Mouse (Mus musculus) intestine, embryonic 15.5 days (tissue): Measurements from ENCODE around the gene Rnf141. TPM values are rescaled to one million over a fixed set of nuclear protein-coding genes. Genes with fewer than 3 reads are reported as not detected.

Source experiments
- ATAC-seq: fragments of 200-750 bp; cut with Nextera tagmentation; 2 replicates; pipeline ENCODE4 v1.8.0; 2017; ENCODE audit warnings: moderate TSS enrichment, moderate library complexity
- H3K27ac ChIP-seq: fragments of 300-500 bp; sonication (generic); 2 replicates; pipeline ENCODE4 v1.5.1; 2015; ENCODE audit warnings: mild to moderate bottlenecking, inconsistent platforms
- H3K27me3 ChIP-seq: fragments of 300-500 bp; sonication (generic); replicated peaks from 2 replicates; pipeline ENCODE4 v1.6.1; 2015; ENCODE audit warnings: inconsistent platforms
- H3K36me3 ChIP-seq: fragments of 300-500 bp; sonication (generic); 2 replicates; pipeline ENCODE4 v1.6.1; 2015; ENCODE audit warnings: inconsistent platforms
- H3K4me1 ChIP-seq: fragments of 300-500 bp; sonication (generic); replicated peaks from 2 replicates; pipeline ENCODE4 v1.6.1; 2015; ENCODE audit warnings: inconsistent platforms
- H3K4me2 ChIP-seq: fragments of 300-500 bp; sonication (generic); replicated peaks from 2 replicates; pipeline ENCODE4 v1.6.1; 2015; ENCODE audit warnings: mild to moderate bottlenecking, inconsistent platforms
- H3K4me3 ChIP-seq: fragments of 300-500 bp; sonication (generic); replicated peaks from 2 replicates; pipeline ENCODE4 v1.5.1; 2015; ENCODE audit warnings: inconsistent platforms
- H3K9ac ChIP-seq: fragments of 300-500 bp; sonication (generic); 2 replicates; pipeline ENCODE4 v1.6.1; 2015; ENCODE audit warnings: inconsistent platforms
- H3K9me3 ChIP-seq: fragments of 300-500 bp; sonication (generic); 2 replicates; pipeline ENCODE4 v1.6.1; 2016; ENCODE audit warnings: inconsistent platforms
- WGBS: fragments of 180-500 bp; shearing (Covaris S2); methylation state at CpG from one replicate; pipeline ENCODE4 v1.1.7; 2015; 5-methylcytosine and 5-hydroxymethylcytosine counted together
- polyA plus RNA-seq: library from polyadenylated mRNA; unstranded; fragments of >200 nt; fragmentation: Nextera tagmentation; extraction: Ambion mirVana; gene quantifications from 2 replicates; pipeline ENCODE4 v1.2.1, GENCODE M21; 2015

Gene Rnf141
- polyA plus RNA-seq, 1 experiment from 2014 or later, result 41.8 TPM

- Histone ChIP-seq H3K9ac (peak overlapping the region; percentile 29), H3K4me2 (peak overlapping the region; percentile 25; the same call in 1 of the 2 replicates), H3K27ac (peak overlapping the region; percentile 52), H3K9me3 (no peaks in the 10 kb centered on the region), H3K4me1 (peaks cover 18% of the 10 kb centered on the region), H3K4me3 (no peak overlapping the region), H3K27me3 (peaks cover 9% of the 10 kb centered on the region; the same call in 1 of the 2 replicates), H3K36me3 (no peaks in the 10 kb centered on the region)
- ATAC-seq, result peak; percentile 63; the same call in 1 of the 2 replicates
- 34% methylated on average over 14 of the region's 14 CpGs for WGBS
Measured at GRCm38 (mm10) chr7:110773204-110774002, 70.9 kb downstream of the Rnf141 start.

DNA sequence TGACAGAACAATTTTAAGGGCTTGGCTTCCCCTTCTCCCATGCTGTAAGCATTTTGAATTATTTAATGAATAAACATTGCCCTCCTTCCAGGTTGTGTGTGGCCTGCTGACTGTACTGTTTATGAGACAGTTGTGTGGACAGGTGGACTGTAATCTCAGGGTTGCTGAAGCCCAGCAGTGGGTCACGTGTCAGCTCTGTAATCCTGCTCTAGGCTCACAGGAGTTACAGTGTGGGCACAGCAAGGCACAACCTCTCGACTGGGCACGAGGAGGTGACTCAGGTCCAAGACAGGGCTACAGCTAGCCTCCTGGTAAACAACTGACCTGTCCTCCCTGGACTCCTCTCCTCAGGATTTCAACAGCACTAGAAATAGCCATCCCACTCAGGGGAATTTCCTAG lies 71.9 kb downstream of the Rnf141 start:
- Histone ChIP-seq H3K4me2 (no peak overlapping the region), H3K36me3 (no peaks in the 10 kb centered on the region), H3K27ac (no peak overlapping the region), H3K4me3 (no peak overlapping the region), H3K4me1 (peaks cover 23% of the 10 kb centered on the region), H3K9me3 (no peaks in the 10 kb centered on the region), H3K27me3 (peaks cover 14% of the 10 kb centered on the region; the same call in 1 of the 2 replicates), H3K9ac (no peak overlapping the region)
- whole genome bisulfite sequencing, result 76% methylated on average over 3 of the region's 3 CpGs
- no peak for ATAC-seq

DNA sequence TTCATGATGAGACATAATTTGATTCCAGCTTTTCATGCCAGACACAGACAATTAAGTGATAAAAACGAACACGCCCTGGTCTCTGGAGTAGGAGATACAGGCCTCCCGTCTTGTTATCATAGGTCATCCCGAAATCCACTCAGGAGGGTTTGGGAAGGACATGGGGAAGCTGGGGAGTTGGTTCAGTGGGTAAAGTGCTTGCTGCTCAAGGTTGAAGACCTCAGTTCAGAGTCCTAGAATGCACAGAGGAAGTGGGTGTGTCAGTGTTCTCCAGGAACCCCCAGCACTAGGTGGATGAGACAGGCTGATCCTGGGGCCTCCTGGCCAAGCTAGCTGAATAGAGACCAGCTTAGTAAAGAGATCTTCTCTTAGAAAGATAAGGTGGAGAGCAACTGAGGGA lies 73.3 kb downstream of the Rnf141 start:
- H3K9me3 ChIP-seq, result no peaks in the 10 kb centered on the region
- no peak for ATAC-seq
- H3K4me3 ChIP-seq, result no peak overlapping the region
- no peak overlapping the region for H3K9ac ChIP-seq
- no peak overlapping the region for H3K4me2 ChIP-seq
- H3K27me3 ChIP-seq, result peaks cover 14% of the 10 kb centered on the region; the same call in 1 of the 2 replicates
- H3K4me1 ChIP-seq, result peaks cover 23% of the 10 kb centered on the region
- H3K36me3 ChIP-seq, result no peaks in the 10 kb centered on the region
- no peak overlapping the region for H3K27ac ChIP-seq
- WGBS, result 73% methylated on average over 4 of the region's 4 CpGs

DNA sequence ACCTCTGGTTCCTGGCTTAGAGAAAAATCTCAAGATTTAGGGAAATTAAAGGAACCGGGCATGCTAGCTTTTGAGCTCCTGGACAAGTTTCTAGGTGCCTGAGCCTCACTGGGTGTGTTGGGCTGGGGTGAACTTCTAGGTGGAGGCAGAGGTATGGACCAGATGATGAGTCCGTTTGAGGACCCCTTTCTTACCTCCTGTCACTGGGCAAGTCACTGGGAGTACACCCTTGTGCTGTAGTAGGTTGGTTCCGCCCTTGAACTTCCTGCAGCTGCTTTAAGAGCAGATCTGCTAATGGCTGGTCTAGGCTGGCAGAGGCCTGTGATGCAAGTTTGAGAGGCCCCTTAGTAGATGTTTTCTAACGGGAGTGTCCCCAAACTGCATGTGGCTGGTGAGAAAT lies 75.2 kb downstream of the Rnf141 start:
- Histone ChIP-seq H3K36me3 (no peaks in the 10 kb centered on the region), H3K27ac (0 out of 2 replicates have a peak overlapping the region, but pooled peaks have one; percentile 5), H3K9me3 (no peaks in the 10 kb centered on the region), H3K4me3 (peak overlapping the region; percentile 56), H3K27me3 (peaks cover 14% of the 10 kb centered on the region; the same call in 1 of the 2 replicates), H3K4me1 (peaks cover 21% of the 10 kb centered on the region), H3K4me2 (peak overlapping the region; percentile 99), H3K9ac (peak overlapping the region; percentile 65)
- 49% methylated on average over 4 of the region's 4 CpGs for WGBS
- ATAC-seq, result 0 out of 2 replicates have a peak, but pooled peaks have one; percentile 24

GRCm38 (mm10) chr7:110768451-110769064 lies 75.7 kb downstream of the Rnf141 start:
- peaks cover 16% of the 10 kb centered on the region for H3K4me1 ChIP-seq
- H3K4me2 ChIP-seq, result peak overlapping the region; percentile 99
- peak overlapping the region; percentile 56 for H3K4me3 ChIP-seq
- H3K27ac ChIP-seq, result 0 out of 2 replicates have a peak overlapping the region, but pooled peaks have one; percentile 5
- peaks cover 14% of the 10 kb centered on the region; the same call in 1 of the 2 replicates for H3K27me3 ChIP-seq
- H3K9ac ChIP-seq, result peak overlapping the region; percentile 65
- H3K36me3 ChIP-seq, result no peaks in the 10 kb centered on the region
- no peaks in the 10 kb centered on the region for H3K9me3 ChIP-seq
- WGBS, result under 1% methylated on average over 51 of the region's 61 CpGs
- ATAC-seq, result peak; percentile 69

GRCm38 (mm10) chr7:110768001-110768400 lies 76.3 kb downstream of the Rnf141 start, which contains the start of gene Ampd3:
Gene Ampd3 (plus strand): TSS chr7:110768206.
- Histone ChIP-seq H3K4me3 (peak within 1 kb of the TSS; percentile 56), H3K27ac (0 out of 2 replicates have a peak within 1 kb of the TSS, but pooled peaks have one; percentile 5), H3K36me3 (no peaks in the 10 kb centered on the region), H3K27me3 (peaks cover 14% of the 10 kb centered on the region; the same call in 1 of the 2 replicates), H3K4me2 (peak within 1 kb of the TSS; percentile 99), H3K4me1 (peaks cover 11% of the 10 kb centered on the region), H3K9me3 (no peaks in the 10 kb centered on the region), H3K9ac (peak within 1 kb of the TSS; percentile 65)
- ATAC-seq, result peak; percentile 24; the same call in 1 of the 2 replicates
- 22% methylated on average over 16 of the region's 16 CpGs for whole genome bisulfite sequencing

GRCm38 (mm10) chr7:110762605-110763180 lies 81.6 kb downstream of the Rnf141 start:
- Histone ChIP-seq H3K4me2 (no peak overlapping the region), H3K4me3 (no peak overlapping the region), H3K9me3 (no peaks in the 10 kb centered on the region), H3K27ac (no peak overlapping the region), H3K27me3 (peaks cover 2% of the 10 kb centered on the region; the same call in 1 of the 2 replicates), H3K9ac (no peak overlapping the region), H3K36me3 (no peaks in the 10 kb centered on the region), H3K4me1 (0 out of 2 replicates have a peak, but pooled peaks cover under 1% of the 10 kb centered on the region)
- ATAC-seq, result no peak
- 87% methylated on average over 5 of the region's 5 CpGs for WGBS

DNA sequence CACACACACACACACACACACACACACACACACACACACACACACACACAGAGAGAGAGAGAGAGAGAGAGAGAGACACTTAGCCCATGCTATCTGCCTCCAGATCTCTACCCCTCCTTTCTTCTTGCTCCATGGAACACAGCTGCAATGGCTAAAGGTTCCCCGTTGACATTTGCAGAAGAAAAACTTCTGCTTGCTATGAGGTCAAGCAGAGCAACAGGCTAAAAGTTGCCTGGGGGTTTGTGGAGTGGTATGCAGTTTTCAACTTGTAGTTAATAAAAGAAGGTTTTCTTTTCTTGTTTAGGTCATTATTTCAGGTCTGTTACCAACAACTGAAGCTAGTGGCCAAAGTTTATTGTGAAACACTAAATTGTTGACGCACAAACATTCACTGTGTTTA lies 87.8 kb downstream of the Rnf141 start:
- no peak overlapping the region for H3K9ac ChIP-seq
- no peak overlapping the region for H3K4me3 ChIP-seq
- H3K4me2 ChIP-seq, result no peak overlapping the region
- no peaks in the 10 kb centered on the region for H3K4me1 ChIP-seq
- ATAC-seq, result no peak
- no peaks in the 10 kb centered on the region for H3K36me3 ChIP-seq
- whole genome bisulfite sequencing, result 44% methylated on average over 2 of the region's 2 CpGs
- H3K9me3 ChIP-seq, result no peaks in the 10 kb centered on the region
- H3K27me3 ChIP-seq, result no peaks in the 10 kb centered on the region
- H3K27ac ChIP-seq, result no peak overlapping the region

DNA sequence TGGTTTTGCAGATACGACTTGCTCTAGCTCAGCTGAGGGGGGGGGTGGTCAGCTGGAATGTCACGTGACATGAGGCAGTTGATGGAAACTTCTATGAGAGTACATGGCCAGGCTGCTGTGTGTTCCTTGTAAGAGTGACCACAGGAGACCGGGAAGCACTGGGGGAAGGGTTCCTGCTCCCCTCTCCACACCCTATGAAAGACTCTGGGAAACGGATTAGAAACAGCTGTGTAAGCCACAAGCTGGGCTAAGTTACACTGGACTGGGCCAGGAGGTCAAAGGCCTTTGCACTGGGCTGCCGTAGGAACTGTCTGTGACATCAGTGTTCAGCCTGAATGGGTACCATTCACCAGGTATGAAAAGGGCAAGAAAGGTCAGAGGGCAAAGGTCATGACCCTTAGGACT lies 90.3 kb downstream of the Rnf141 start:
- Histone ChIP-seq H3K27ac (no peak overlapping the region), H3K4me1 (no peaks in the 10 kb centered on the region), H3K9me3 (no peaks in the 10 kb centered on the region), H3K4me3 (no peak overlapping the region), H3K9ac (no peak overlapping the region), H3K36me3 (no peaks in the 10 kb centered on the region), H3K27me3 (no peaks in the 10 kb centered on the region), H3K4me2 (no peak overlapping the region)
- WGBS, result 45% methylated on average over 5 of the region's 5 CpGs
- ATAC-seq, result no peak

- Histone ChIP-seq H3K9ac (no peak overlapping the region), H3K27me3 (no peaks in the 10 kb centered on the region), H3K27ac (no peak overlapping the region), H3K36me3 (no peaks in the 10 kb centered on the region), H3K9me3 (no peaks in the 10 kb centered on the region), H3K4me2 (no peak overlapping the region), H3K4me1 (no peaks in the 10 kb centered on the region), H3K4me3 (no peak overlapping the region)
- ATAC-seq, result no peak
- 100% methylated on average over 1 of the region's 1 CpGs for WGBS
Measured at GRCm38 (mm10) chr7:110753310-110753709, 90.9 kb downstream of the Rnf141 start.

- Histone ChIP-seq H3K9me3 (no peaks in the 10 kb centered on the region), H3K4me3 (no peak overlapping the region), H3K9ac (no peak overlapping the region), H3K27ac (no peak overlapping the region), H3K27me3 (no peaks in the 10 kb centered on the region), H3K4me1 (no peaks in the 10 kb centered on the region), H3K36me3 (no peaks in the 10 kb centered on the region), H3K4me2 (no peak overlapping the region)
- ATAC-seq, result no peak
- WGBS, result 56% methylated on average over 1 of the region's 1 CpGs
Measured at GRCm38 (mm10) chr7:110751634-110752033, 92.6 kb downstream of the Rnf141 start.

- Histone ChIP-seq H3K9ac (no peak overlapping the region), H3K27me3 (no peaks in the 10 kb centered on the region), H3K9me3 (no peaks in the 10 kb centered on the region), H3K27ac (no peak overlapping the region), H3K4me3 (no peak overlapping the region), H3K4me2 (no peak overlapping the region), H3K4me1 (no peaks in the 10 kb centered on the region), H3K36me3 (no peaks in the 10 kb centered on the region)
- 56% methylated on average over 4 of the region's 4 CpGs for WGBS
- no peak for ATAC-seq
Measured at GRCm38 (mm10) chr7:110750834-110751233, 93.4 kb downstream of the Rnf141 start.
